Mouse (Mus musculus) large intestine, adult 2 months (tissue): ENCODE results near the gene Slc26a10. TPM values are rescaled to one million over a fixed set of nuclear protein-coding genes. Genes with fewer than 3 reads are reported as not detected.

Experiments
- DNase-seq: peaks from one replicate; pipeline ENCODE4 v3.0.0-alpha.2; 2012; ENCODE audit warnings: low read depth, low spot score
- WGBS: fragments of 180-500 bp; shearing (Covaris S2); methylation state at CpG from one replicate; pipeline ENCODE4 v1.1.7; 2018; 5-methylcytosine and 5-hydroxymethylcytosine counted together
- polyA plus RNA-seq: library from polyadenylated mRNA; depleted of rRNA; stranded (reverse); fragments of >200 nt; gene quantifications from 2 replicates; pipeline ENCODE4 v1.2.3, GENCODE M21; 2012

Slc26a10 gene
- polyA plus RNA-seq, 1 experiment: 0.90 TPM

- 57% methylated on average over 10 of the region's 10 CpGs for WGBS
- no peak for DNase-seq
These were observed 7.1 kb upstream of the Slc26a10 start for GRCm38 (mm10) chr10:127187371-127188078.

- DNase-seq: no peak
- 65% methylated on average over 1 of the region's 1 CpGs for WGBS
These were observed 6.0 kb upstream of the Slc26a10 start for GRCm38 (mm10) chr10:127186451-127186850.

- no peak for DNase-seq
- 80% methylated on average over 15 of the region's 15 CpGs for WGBS
These were observed 5.1 kb upstream of the Slc26a10 start for GRCm38 (mm10) chr10:127185506-127185905.

- WGBS: 72% methylated on average over 9 of the region's 9 CpGs
- DNase-seq: no peak
These were observed 4.7 kb upstream of the Slc26a10 start for GRCm38 (mm10) chr10:127185101-127185500.

- 19% methylated on average over 20 of the region's 20 CpGs for WGBS
- no peak for DNase-seq
These were observed 3.3 kb upstream of the Slc26a10 start for GRCm38 (mm10) chr10:127183759-127184158.

GRCm38 (mm10) chr10:127182624-127183023 lies 2.2 kb upstream of the Slc26a10 start:
- WGBS: 88% methylated on average over 4 of the region's 4 CpGs
- no peak for DNase-seq

- 60% methylated on average over 6 of the region's 6 CpGs for WGBS
These were observed 1.1 kb upstream of the Slc26a10 start for GRCm38 (mm10) chr10:127181566-127181965.

GRCm38 (mm10) chr10:127180695-127181047 lies 226 bp upstream of the Slc26a10 start:
- WGBS: 45% methylated on average over 3 of the region's 3 CpGs

More at GRCm38 (mm10) chr10:127181566-127181965, 1.1 kb upstream of the Slc26a10 start:
- no peak for DNase-seq

GRCm38 (mm10) chr10:127178286-127179027 lies 2.0 kb downstream of the Slc26a10 start:
- no peak for DNase-seq
- 7% methylated on average over 41 of the region's 41 CpGs for WGBS

More at GRCm38 (mm10) chr10:127180695-127181047, 226 bp upstream of the Slc26a10 start:
- no peak for DNase-seq

- DNase-seq: no peak
- 1% methylated on average over 23 of the region's 23 CpGs for WGBS
These were observed 2.7 kb downstream of the Slc26a10 start for GRCm38 (mm10) chr10:127177719-127178118.

- WGBS: 27% methylated on average over 9 of the region's 9 CpGs
- DNase-seq: no peak
These were observed 3.2 kb downstream of the Slc26a10 start for GRCm38 (mm10) chr10:127177235-127177634.

GRCm38 (mm10) chr10:127176756-127177155 lies 3.7 kb downstream of the Slc26a10 start:
- WGBS: 7% methylated on average over 7 of the region's 7 CpGs
- DNase-seq: no peak

GRCm38 (mm10) chr10:127176228-127176627 lies 4.2 kb downstream of the Slc26a10 start:
- DNase-seq: no peak
- 41% methylated on average over 3 of the region's 3 CpGs for WGBS

GRCm38 (mm10) chr10:127174170-127174569 lies 6.3 kb downstream of the Slc26a10 start:
- WGBS: 66% methylated on average over 7 of the region's 7 CpGs
- no peak for DNase-seq

GRCm38 (mm10) chr10:127173148-127174065 lies 7.0 kb downstream of the Slc26a10 start:
- no peak for DNase-seq
- 74% methylated on average over 16 of the region's 16 CpGs for WGBS

- DNase-seq: no peak
- 87% methylated on average over 15 of the region's 15 CpGs for WGBS
These were observed 8.7 kb downstream of the Slc26a10 start for GRCm38 (mm10) chr10:127171631-127172200.

GRCm38 (mm10) chr10:127170837-127171272 lies 9.6 kb downstream of the Slc26a10 start:
- no peak for DNase-seq
- 4% methylated on average over 29 of the region's 29 CpGs for WGBS

GRCm38 (mm10) chr10:127170002-127170401 lies 10.4 kb downstream of the Slc26a10 start:
- DNase-seq: no peak

GRCm38 (mm10) chr10:127167614-127168192 lies 12.7 kb downstream of the Slc26a10 start:
- WGBS: 27% methylated on average over 10 of the region's 10 CpGs

More at GRCm38 (mm10) chr10:127170002-127170401, 10.4 kb downstream of the Slc26a10 start:
- 63% methylated on average over 22 of the region's 22 CpGs for WGBS

More at GRCm38 (mm10) chr10:127167614-127168192, 12.7 kb downstream of the Slc26a10 start:
- no peak for DNase-seq
